Mouse (Mus musculus) cerebellum, postnatal 10 days (tissue): ENCODE data around the gene Prkcg.

Source experiments
- DNase-seq, 2 experiments: peaks; one replicate each; pipeline ENCODE4 v3.0.0; 2021; ENCODE audit warnings: mixed read lengths in 2 of 2

The Prkcg gene

DNA sequence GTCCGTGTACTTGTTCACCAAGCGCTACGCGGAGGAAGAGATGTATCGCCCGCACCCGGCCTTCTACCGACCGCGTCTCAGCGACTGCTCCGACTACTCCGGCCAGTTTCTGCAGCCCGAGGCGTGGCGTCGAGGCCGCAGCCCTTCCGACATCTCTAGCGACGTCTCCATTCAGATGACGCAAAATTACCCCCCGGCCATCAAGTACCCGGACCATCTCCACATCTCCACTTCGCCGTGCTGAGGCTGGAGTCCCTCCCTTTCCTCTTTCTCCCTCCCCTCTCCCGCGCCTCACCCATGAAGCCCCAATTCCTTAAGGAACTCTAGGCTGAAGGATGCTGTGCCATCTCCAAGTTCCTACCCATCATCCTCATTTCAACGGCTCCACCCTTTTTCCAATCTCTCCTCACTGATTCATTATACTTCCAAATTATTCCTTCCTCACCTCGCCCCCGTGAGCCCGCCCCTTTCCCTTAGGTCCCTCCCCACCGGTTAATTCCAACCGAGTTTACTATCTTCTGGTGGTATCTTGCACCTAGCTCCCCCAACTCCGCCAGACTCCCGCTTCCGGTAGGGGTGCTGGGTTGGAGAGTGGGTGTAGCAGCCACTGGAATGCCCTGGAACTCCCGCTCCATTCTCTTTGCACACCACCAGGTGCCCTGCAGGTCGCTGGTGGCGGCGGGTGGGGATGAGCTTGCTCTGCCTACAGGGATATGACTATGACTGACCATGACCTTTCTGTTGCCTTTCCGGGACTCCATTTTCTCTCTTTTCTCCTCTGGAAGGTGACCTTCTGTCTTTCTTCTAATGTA, 77.9 kb downstream of the Prkcg start:
- no peak for DNase-seq

DNA sequence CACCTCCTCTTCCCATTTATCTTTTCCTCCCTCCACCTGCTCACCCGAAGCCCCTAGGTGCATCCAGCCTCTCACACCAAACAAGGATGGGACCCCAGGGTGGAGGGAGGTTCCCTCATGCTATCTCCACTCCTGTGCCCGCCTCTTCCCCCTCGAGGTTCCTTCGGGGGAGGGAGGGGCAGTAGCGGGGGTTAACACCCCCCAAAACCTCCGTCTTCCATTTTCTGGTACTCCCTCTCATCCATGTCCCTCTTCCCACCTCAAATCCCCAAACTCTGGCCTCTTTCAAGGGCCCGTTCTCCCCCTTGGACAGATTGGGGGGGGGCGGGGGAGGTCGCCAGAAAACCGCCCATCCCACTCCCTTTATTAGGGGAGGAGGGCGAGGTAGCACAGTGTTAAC, 78.6 kb downstream of the Prkcg start:
- DNase-seq: no peak

DNA sequence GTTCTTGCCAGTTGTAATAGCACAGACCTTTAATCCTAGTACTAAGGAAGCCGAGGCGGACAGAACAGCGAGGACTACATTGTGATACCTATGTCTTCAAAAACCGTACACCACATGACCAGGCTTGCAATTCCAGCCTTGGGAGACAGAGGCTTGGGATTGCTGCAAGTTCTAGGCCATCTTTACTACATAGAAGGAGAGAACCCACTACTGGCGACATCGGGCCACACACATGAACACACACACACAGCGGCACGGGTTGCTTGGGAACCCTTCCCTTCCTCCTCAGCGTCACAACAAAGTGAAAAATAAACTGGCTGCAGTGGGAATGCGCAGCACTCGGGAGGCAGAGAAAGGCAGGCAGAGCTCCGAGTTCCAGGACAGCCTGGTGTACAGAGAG, 79.3 kb downstream of the Prkcg start:
- DNase-seq: no peak

GRCm38 (mm10) chr7:3369189-3369588, 80.2 kb downstream of the Prkcg start:
- DNase-seq: no peak

DNA sequence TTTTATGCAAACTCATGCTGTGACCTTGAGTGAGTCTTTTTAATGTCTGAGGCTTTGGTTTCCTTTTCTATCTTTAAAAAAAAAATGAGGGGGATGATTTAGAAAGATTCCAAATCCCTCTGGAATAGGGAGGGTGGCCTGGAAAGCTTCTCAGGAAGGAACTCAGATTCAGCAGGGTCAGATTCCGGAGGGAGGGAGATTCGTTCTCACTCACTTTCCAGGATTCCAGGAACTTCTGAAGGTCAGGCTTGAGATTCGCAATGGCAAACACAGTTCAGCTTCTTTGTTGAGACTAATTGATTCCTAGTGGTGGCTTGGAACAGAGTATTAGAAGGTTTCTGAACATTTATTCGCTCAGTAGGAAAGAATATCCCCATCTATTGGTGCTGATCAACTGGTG, 81.4 kb downstream of the Prkcg start:
- DNase-seq: no peak

DNA sequence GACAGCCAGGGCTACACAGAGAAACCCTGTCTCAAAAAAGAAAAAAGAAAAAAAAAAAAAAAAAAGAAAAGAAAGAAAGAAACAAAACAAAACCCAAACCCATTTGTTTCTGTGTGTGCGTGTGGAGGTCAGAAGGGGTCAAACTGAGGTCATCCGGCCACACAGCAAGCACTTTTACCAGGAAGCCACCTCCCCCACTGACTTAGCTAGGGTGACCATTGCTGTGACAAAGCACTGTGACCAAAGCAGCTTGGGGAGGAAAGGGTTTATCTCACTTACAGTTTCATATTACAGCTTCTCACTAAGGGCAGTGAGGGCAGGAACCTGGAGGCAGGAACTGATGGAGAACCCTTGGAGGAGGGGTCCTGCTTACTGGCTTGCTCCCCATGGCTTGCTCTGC, 83.4 kb downstream of the Prkcg start:
- no peak for DNase-seq

DNA sequence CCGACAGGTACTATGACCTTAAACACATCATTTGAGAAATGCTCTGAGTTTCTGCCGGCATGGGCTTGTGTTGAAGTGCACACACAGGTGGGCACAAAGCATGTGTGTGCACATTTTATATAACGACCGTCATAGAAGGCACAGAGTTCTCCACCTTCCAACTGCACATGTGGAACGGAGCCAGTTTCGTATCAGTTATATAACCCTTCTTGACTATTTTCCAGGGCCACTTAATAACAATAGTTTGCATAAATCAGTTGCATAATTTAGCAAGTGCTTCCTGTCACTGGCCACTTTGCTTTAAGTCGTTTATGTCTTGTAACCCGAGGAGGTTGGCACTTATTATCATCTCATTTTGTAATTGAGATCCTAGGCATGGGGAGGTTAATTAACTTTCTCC, 84.8 kb downstream of the Prkcg start:
- no peak for DNase-seq

GRCm38 (mm10) chr7:3376831-3377230, 87.9 kb downstream of the Prkcg start:
- peak; percentile 72 to 81 for DNase-seq
